Comparison of ENCODE assay signal across 8 mouse cellular contexts in genomic region chr5:43947330-43947977, GRCm38 (mm10). TPM values are rescaled to one million over a fixed set of nuclear protein-coding genes. Genes with fewer than 3 reads are reported as not detected.
DNase-seq lines count a peak whose midpoint lies in the region; ATAC-seq lines count a peak whose summit lies in the region.

No protein-coding gene starts in this region.

- H3K27ac ChIP-seq in intestine, embryonic 14.5 days (ENCODE audit: low read depth) = peak overlapping the region; percentile 16; the same call in 1 of the 2 replicates
- H3K27ac ChIP-seq in midbrain, embryonic 14.5 days (replicated peaks; ENCODE audit: low read depth, low read length) = no peak overlapping the region

- no peaks in the 10 kb centered on the region for H3K36me3 ChIP-seq in intestine, embryonic 14.5 days (ENCODE audit: control insufficient read depth, insufficient read depth, low read length)
- H3K36me3 ChIP-seq in midbrain, embryonic 14.5 days (ENCODE audit: control insufficient read depth, insufficient read depth, low read length) = no peaks in the 10 kb centered on the region

- H3K27me3 ChIP-seq in intestine, embryonic 14.5 days (replicated peaks; ENCODE audit: control insufficient read depth, insufficient read depth, low read length) = no peaks in the 10 kb centered on the region
- H3K27me3 ChIP-seq in midbrain, embryonic 14.5 days (ENCODE audit: control insufficient read depth, insufficient read depth, low read length) = no peaks in the 10 kb centered on the region

- 0 out of 2 replicates have a peak overlapping the region, but pooled peaks have one; percentile 18 for H3K4me3 ChIP-seq in intestine, embryonic 14.5 days (ENCODE audit: low read depth, low read length)
- peak overlapping the region; percentile 36 for H3K4me3 ChIP-seq in midbrain, embryonic 14.5 days (replicated peaks; ENCODE audit: low read depth, low read length)

- H3K9me3 ChIP-seq in intestine, embryonic 14.5 days (ENCODE audit: control insufficient read depth, low read length) = no peaks in the 10 kb centered on the region
- no peaks in the 10 kb centered on the region for H3K9me3 ChIP-seq in midbrain, embryonic 14.5 days (ENCODE audit: control insufficient read depth, low read length)

- no peak overlapping the region for H3K9ac ChIP-seq in intestine, embryonic 14.5 days (ENCODE audit: low read length)
- H3K9ac ChIP-seq in midbrain, embryonic 14.5 days (replicated peaks; ENCODE audit: low read length) = no peak overlapping the region

- 0 out of 2 replicates have a peak, but pooled peaks have one; percentile 30 for ATAC-seq in intestine, embryonic 14.5 days (replicated peaks; ENCODE audit: low FRiP score, low TSS enrichment, low read depth)
- peak; percentile 53 for ATAC-seq in midbrain, embryonic 14.5 days (ENCODE audit: low FRiP score, low TSS enrichment)

- peak; percentile 6 to 30 for DNase-seq in kidney, postnatal 4 days
- no peak for DNase-seq in kidney, postnatal 10 days
- peak; percentile 9 for DNase-seq in embryo, embryonic 10.5 days (ENCODE audit: low spot score)
- DNase-seq in intestine, embryonic 14.5 days (ENCODE audit: low spot score) = no peak
- peak; percentile 8 for DNase-seq in midbrain, embryonic 14.5 days
- DNase-seq in urinary bladder, postnatal 14 days (ENCODE audit: low spot score) = no peak
- DNase-seq in right cerebral cortex, adult 18-20 months = no peak
- DNase-seq in urinary bladder, postnatal 36 days (ENCODE audit: low spot score in 2 of 2) = no peak

- 19% methylated on average over 9 of the region's 9 CpGs for WGBS in intestine, embryonic 14.5 days
- WGBS in midbrain, embryonic 14.5 days = 40% methylated on average over 9 of the region's 9 CpGs

- peaks cover 16% of the 10 kb centered on the region for H3K4me1 ChIP-seq in intestine, embryonic 14.5 days (replicated peaks; ENCODE audit: control insufficient read depth, insufficient read depth, low read length)
- peaks cover 10% of the 10 kb centered on the region; the same call in 1 of the 2 replicates for H3K4me1 ChIP-seq in midbrain, embryonic 14.5 days (ENCODE audit: control insufficient read depth, insufficient read depth, low read length)

- H3K4me2 ChIP-seq in intestine, embryonic 14.5 days (ENCODE audit: low read length) = peak overlapping the region; percentile 44
- peak overlapping the region; percentile 67 for H3K4me2 ChIP-seq in midbrain, embryonic 14.5 days (ENCODE audit: low read length)

RNA-seq across cellular contexts. Expression of gene Fgfbp1, which starts 34.1 kb away (rescaled TPM):
- 28.7 and 28.8 TPM in 2 replicates for polyA plus RNA-seq in intestine, embryonic 14.5 days (2014; fragmentation: Nextera tagmentation; extraction: Ambion mirVana)
- 0.31 and 3.3 TPM in 2 replicates for polyA plus RNA-seq in midbrain, embryonic 14.5 days (2014; fragmentation: Nextera tagmentation; extraction: Ambion mirVana)

RNA-seq across cellular contexts. Expression of gene Gm7879, which starts 34.5 kb away (rescaled TPM):
- polyA plus RNA-seq in intestine, embryonic 14.5 days (2014; fragmentation: Nextera tagmentation; extraction: Ambion mirVana) = not detected in 2 replicates
- polyA plus RNA-seq in midbrain, embryonic 14.5 days (2014; fragmentation: Nextera tagmentation; extraction: Ambion mirVana) = not detected in 2 replicates

Comparison
In these comparisons a context has a peak if more than half of its experiments do, and no peak if none do; other contexts are left out.
1. DNase-seq: peak in kidney, postnatal 4 days (2 of 2), embryo, embryonic 10.5 days (single experiment) and midbrain, embryonic 14.5 days (single experiment); none in kidney, postnatal 10 days (single experiment), intestine, embryonic 14.5 days (single experiment), urinary bladder, postnatal 14 days (single experiment), right cerebral cortex, adult 18-20 months (single experiment) and urinary bladder, postnatal 36 days (0 of 2).